Mouse (Mus musculus): ENCODE data around the gene Olfr503. TPM values are rescaled to one million over a fixed set of nuclear protein-coding genes. Genes with fewer than 3 reads are reported as not detected.
"Not testable (repeated sequence)": the region's sequence is repeated elsewhere in the genome, so short reads cannot be mapped to it uniquely, and the experiment has no call there.

The Olfr503 gene
- not detected for polyA plus RNA-seq (2017; shearing (Covaris generic))

- ATAC-seq = not testable (repeated sequence)
These were observed at the start of gene Olfr503 for GRCm38 (mm10) chr7:108544227-108544626. TSS of gene Olfr503 (plus strand) at chr7:108544527.

GRCm38 (mm10) chr7:108524965-108525364 is 19.4 kb upstream of the Olfr503 start, which contains the start of gene Olfr502:
TSS of gene Olfr502 (minus strand) at chr7:108525065.
- no peak for ATAC-seq

GRCm38 (mm10) chr7:108542416-108542815 is 1.9 kb upstream of the Olfr503 start:
- no peak for ATAC-seq

GRCm38 (mm10) chr7:108565693-108566092 is 21.4 kb downstream of the Olfr503 start, which contains the start of gene Olfr504:
TSS of gene Olfr504 (minus strand) at chr7:108565793.
- ATAC-seq = no peak

- ATAC-seq = no peak
These were observed 45.5 kb downstream of the Olfr503 start for GRCm38 (mm10) chr7:108589797-108590196.

Other genes with a start within 250 kb of the Olfr503 start
- not detected for gene Olfr491, start 231.1 kb upstream of the Olfr503 start, polyA plus RNA-seq (2017; shearing (Covaris generic))
- not detected for gene Olfr492, start 220.9 kb upstream of the Olfr503 start, polyA plus RNA-seq (2017; shearing (Covaris generic))
- gene Olfr493, start 197.5 kb upstream of the Olfr503 start, polyA plus RNA-seq (2017; shearing (Covaris generic)) = not detected
- gene Olfr494, start 179.2 kb upstream of the Olfr503 start, polyA plus RNA-seq (2017; shearing (Covaris generic)) = not detected
- gene Olfr495, start 151.4 kb upstream of the Olfr503 start, polyA plus RNA-seq (2017; shearing (Covaris generic)) = not detected
- gene Olfr497, start 124.1 kb upstream of the Olfr503 start, polyA plus RNA-seq (2017; shearing (Covaris generic)) = not detected
- not detected for gene Olfr498, start 79.2 kb upstream of the Olfr503 start, polyA plus RNA-seq (2017; shearing (Covaris generic))
- gene Olfr502, start 19.5 kb upstream of the Olfr503 start, polyA plus RNA-seq (2017; shearing (Covaris generic)) = not detected
- gene Olfr504, start 21.3 kb downstream of the Olfr503 start, polyA plus RNA-seq (2017; shearing (Covaris generic)) = not detected
- gene Olfr506, start 66.3 kb downstream of the Olfr503 start, polyA plus RNA-seq (2017; shearing (Covaris generic)) = not detected
- not detected for gene Olfr507, start 77.3 kb downstream of the Olfr503 start, polyA plus RNA-seq (2017; shearing (Covaris generic))
- gene Olfr508, start 85.5 kb downstream of the Olfr503 start, polyA plus RNA-seq (2017; shearing (Covaris generic)) = not detected
- not detected for gene Olfr509, start 107.4 kb downstream of the Olfr503 start, polyA plus RNA-seq (2017; shearing (Covaris generic))
- gene Olfr510, start 121.9 kb downstream of the Olfr503 start, polyA plus RNA-seq (2017; shearing (Covaris generic)) = not detected
- not detected for gene Olfr512, start 168.8 kb downstream of the Olfr503 start, polyA plus RNA-seq (2017; shearing (Covaris generic))
- not detected for gene Olfr513, start 206.4 kb downstream of the Olfr503 start, polyA plus RNA-seq (2017; shearing (Covaris generic))

Measured in CD4-positive, CD25-positive, alpha-beta regulatory T cell, adult 4 months (primary cell).